Mouse (Mus musculus) neural tube, embryonic 13.5 days (tissue): ENCODE results near the gene Apbb2. TPM values are rescaled to one million over a fixed set of nuclear protein-coding genes. Genes with fewer than 3 reads are reported as not detected.

Source experiments
- ATAC-seq: fragments of 200-750 bp; cut with Nextera tagmentation; 2 replicates; pipeline ENCODE4 v1.8.0; 2017; ENCODE audit warnings: low read depth, mild to moderate bottlenecking, moderate TSS enrichment, moderate library complexity
- H3K27ac ChIP-seq: fragments of 300-500 bp; sonication (generic); replicated peaks from 2 replicates; pipeline ENCODE4 v1.5.1; 2015; ENCODE audit warnings: moderate library complexity, mild to moderate bottlenecking, inconsistent platforms
- H3K27me3 ChIP-seq: fragments of 300-500 bp; sonication (generic); 2 replicates; pipeline ENCODE4 v1.6.1; 2015; ENCODE audit warnings: mild to moderate bottlenecking, inconsistent platforms
- H3K36me3 ChIP-seq: fragments of 300-500 bp; sonication (generic); 2 replicates; pipeline ENCODE4 v1.6.1; 2015; ENCODE audit warnings: mild to moderate bottlenecking, inconsistent platforms
- H3K4me1 ChIP-seq: fragments of 300-500 bp; sonication (generic); replicated peaks from 2 replicates; pipeline ENCODE4 v1.6.1; 2015; ENCODE audit warnings: inconsistent platforms
- H3K4me2 ChIP-seq: fragments of 300-500 bp; sonication (generic); 2 replicates; pipeline ENCODE4 v1.6.1; 2015; ENCODE audit warnings: inconsistent platforms, mild to moderate bottlenecking, moderate library complexity
- H3K4me3 ChIP-seq: fragments of 300-500 bp; sonication (generic); 2 replicates; pipeline ENCODE4 v1.5.1; 2015; ENCODE audit warnings: mild to moderate bottlenecking, inconsistent platforms
- H3K9ac ChIP-seq: fragments of 300-500 bp; sonication (generic); 2 replicates; pipeline ENCODE4 v1.6.1; 2015; ENCODE audit warnings: moderate library complexity, mild to moderate bottlenecking, inconsistent platforms
- H3K9me3 ChIP-seq: fragments of 300-500 bp; sonication (generic); 2 replicates; pipeline ENCODE4 v1.6.1; 2016; ENCODE audit warnings: inconsistent platforms
- WGBS: fragments of 180-500 bp; shearing (Covaris S2); methylation state at CpG from one replicate; pipeline ENCODE4 v1.1.7; 2015; 5-methylcytosine and 5-hydroxymethylcytosine counted together
- polyA plus RNA-seq: library from polyadenylated mRNA; unstranded; fragments of >200 nt; fragmentation: Nextera tagmentation; extraction: Ambion mirVana; gene quantifications from 2 replicates; pipeline ENCODE4 v1.2.1, GENCODE M21; 2015

Gene Apbb2
- polyA plus RNA-seq, 1 experiment from 2014 or later, result 108 TPM

GRCm38 (mm10) chr5:66512519-66512918 is 106.1 kb downstream of the Apbb2 start:
- ATAC-seq, result no peak
- 94% methylated on average over 7 of the region's 7 CpGs for WGBS
- no peaks in the 10 kb centered on the region for H3K36me3 ChIP-seq

GRCm38 (mm10) chr5:66510716-66511115 is 107.9 kb downstream of the Apbb2 start:
- no peaks in the 10 kb centered on the region for H3K27me3 ChIP-seq
- H3K36me3 ChIP-seq, result no peaks in the 10 kb centered on the region
- ATAC-seq, result no peak
- WGBS, result 64% methylated on average over 7 of the region's 7 CpGs
- peaks cover 4% of the 10 kb centered on the region; the same call in 1 of the 2 replicates for H3K4me1 ChIP-seq
- H3K9ac ChIP-seq, result no peak overlapping the region
- no peak overlapping the region for H3K4me3 ChIP-seq
- H3K4me2 ChIP-seq, result no peak overlapping the region
- no peak overlapping the region for H3K27ac ChIP-seq
- no peaks in the 10 kb centered on the region for H3K9me3 ChIP-seq

More at GRCm38 (mm10) chr5:66512519-66512918, 106.1 kb downstream of the Apbb2 start:
- Histone ChIP-seq H3K9ac (no peak overlapping the region), H3K27ac (no peak overlapping the region), H3K4me2 (no peak overlapping the region), H3K27me3 (no peaks in the 10 kb centered on the region), H3K4me3 (no peak overlapping the region), H3K9me3 (no peaks in the 10 kb centered on the region), H3K4me1 (peaks cover 10% of the 10 kb centered on the region)

GRCm38 (mm10) chr5:66509151-66509550 is 109.4 kb downstream of the Apbb2 start:
- Histone ChIP-seq H3K4me2 (no peak overlapping the region), H3K36me3 (no peaks in the 10 kb centered on the region), H3K9ac (no peak overlapping the region), H3K27me3 (no peaks in the 10 kb centered on the region), H3K4me1 (peaks cover 13% of the 10 kb centered on the region), H3K4me3 (no peak overlapping the region), H3K9me3 (no peaks in the 10 kb centered on the region), H3K27ac (no peak overlapping the region)
- ATAC-seq, result no peak
- WGBS, result 91% methylated on average over 5 of the region's 5 CpGs

GRCm38 (mm10) chr5:66505578-66505977 is 113.0 kb downstream of the Apbb2 start:
- peaks cover 26% of the 10 kb centered on the region for H3K4me1 ChIP-seq
- H3K9ac ChIP-seq, result no peak overlapping the region
- H3K9me3 ChIP-seq, result no peaks in the 10 kb centered on the region
- no peak for ATAC-seq
- H3K27ac ChIP-seq, result no peak overlapping the region
- WGBS, result 84% methylated on average over 3 of the region's 3 CpGs
- H3K4me3 ChIP-seq, result no peak overlapping the region
- no peaks in the 10 kb centered on the region for H3K27me3 ChIP-seq
- H3K36me3 ChIP-seq, result no peaks in the 10 kb centered on the region
- no peak overlapping the region for H3K4me2 ChIP-seq

- Histone ChIP-seq H3K4me2 (no peak overlapping the region), H3K9ac (no peak overlapping the region), H3K36me3 (no peaks in the 10 kb centered on the region), H3K27me3 (no peaks in the 10 kb centered on the region), H3K4me1 (peaks cover 26% of the 10 kb centered on the region), H3K4me3 (no peak overlapping the region), H3K9me3 (no peaks in the 10 kb centered on the region), H3K27ac (no peak overlapping the region)
- 84% methylated on average over 1 of the region's 1 CpGs for WGBS
- ATAC-seq, result 0 out of 2 replicates have a peak, but pooled peaks have one; percentile 44
These were observed 113.5 kb downstream of the Apbb2 start for GRCm38 (mm10) chr5:66505071-66505470.

- Histone ChIP-seq H3K4me1 (peaks cover 26% of the 10 kb centered on the region), H3K9ac (no peak overlapping the region), H3K27ac (peak overlapping the region; percentile 15), H3K36me3 (no peaks in the 10 kb centered on the region), H3K9me3 (no peaks in the 10 kb centered on the region), H3K4me3 (no peak overlapping the region), H3K27me3 (no peaks in the 10 kb centered on the region), H3K4me2 (no peak overlapping the region)
- ATAC-seq, result 0 out of 2 replicates have a peak, but pooled peaks have one; percentile 54
- 65% methylated on average over 6 of the region's 6 CpGs for WGBS
These were observed 114.2 kb downstream of the Apbb2 start for GRCm38 (mm10) chr5:66504434-66504747.

- Histone ChIP-seq H3K9ac (no peak overlapping the region), H3K4me2 (no peak overlapping the region), H3K4me3 (no peak overlapping the region), H3K9me3 (no peaks in the 10 kb centered on the region), H3K27me3 (no peaks in the 10 kb centered on the region), H3K27ac (peak overlapping the region; percentile 15), H3K4me1 (peaks cover 26% of the 10 kb centered on the region), H3K36me3 (no peaks in the 10 kb centered on the region)
- 56% methylated on average over 17 of the region's 17 CpGs for WGBS
- ATAC-seq, result no peak
These were observed 114.8 kb downstream of the Apbb2 start for GRCm38 (mm10) chr5:66503557-66504433.

- Histone ChIP-seq H3K27ac (no peak overlapping the region), H3K36me3 (no peaks in the 10 kb centered on the region), H3K9me3 (no peaks in the 10 kb centered on the region), H3K4me2 (no peak overlapping the region), H3K27me3 (no peaks in the 10 kb centered on the region), H3K9ac (no peak overlapping the region), H3K4me1 (peaks cover 28% of the 10 kb centered on the region), H3K4me3 (no peak overlapping the region)
- 91% methylated on average over 1 of the region's 1 CpGs for WGBS
- ATAC-seq, result no peak
These were observed 115.6 kb downstream of the Apbb2 start for GRCm38 (mm10) chr5:66503033-66503432.

- no peaks in the 10 kb centered on the region for H3K36me3 ChIP-seq
- 87% methylated on average over 7 of the region's 7 CpGs for WGBS
- H3K4me3 ChIP-seq, result no peak overlapping the region
- H3K4me1 ChIP-seq, result peaks cover 46% of the 10 kb centered on the region
- H3K9ac ChIP-seq, result no peak overlapping the region
- H3K27ac ChIP-seq, result no peak overlapping the region
- no peak overlapping the region for H3K4me2 ChIP-seq
- H3K27me3 ChIP-seq, result no peaks in the 10 kb centered on the region
- ATAC-seq, result no peak
- H3K9me3 ChIP-seq, result no peaks in the 10 kb centered on the region
These were observed 119.0 kb downstream of the Apbb2 start for GRCm38 (mm10) chr5:66499621-66500020.

- H3K27ac ChIP-seq, result peak overlapping the region; percentile 43
- H3K4me3 ChIP-seq, result no peak overlapping the region
- H3K4me1 ChIP-seq, result peaks cover 31% of the 10 kb centered on the region
- ATAC-seq, result no peak
- no peaks in the 10 kb centered on the region for H3K27me3 ChIP-seq
- H3K36me3 ChIP-seq, result no peaks in the 10 kb centered on the region
- H3K9me3 ChIP-seq, result no peaks in the 10 kb centered on the region
- 67% methylated on average over 1 of the region's 1 CpGs for WGBS
- H3K4me2 ChIP-seq, result no peak overlapping the region
- 0 out of 2 replicates have a peak overlapping the region, but pooled peaks have one; percentile 9 for H3K9ac ChIP-seq
These were observed 120.4 kb downstream of the Apbb2 start for GRCm38 (mm10) chr5:66498140-66498539.

- Histone ChIP-seq H3K36me3 (no peaks in the 10 kb centered on the region), H3K9me3 (no peaks in the 10 kb centered on the region), H3K9ac (0 out of 2 replicates have a peak overlapping the region, but pooled peaks have one; percentile 9), H3K4me1 (peaks cover 34% of the 10 kb centered on the region), H3K27ac (peak overlapping the region; percentile 43), H3K4me2 (no peak overlapping the region), H3K27me3 (no peaks in the 10 kb centered on the region), H3K4me3 (no peak overlapping the region)
- WGBS, result 60% methylated on average over 14 of the region's 14 CpGs
- ATAC-seq, result no peak
These were observed 121.0 kb downstream of the Apbb2 start for GRCm38 (mm10) chr5:66497479-66498087.

GRCm38 (mm10) chr5:66496881-66497360 is 121.7 kb downstream of the Apbb2 start:
- peaks cover 40% of the 10 kb centered on the region for H3K4me1 ChIP-seq
- WGBS, result 69% methylated on average over 4 of the region's 4 CpGs

More at GRCm38 (mm10) chr5:66496881-66497360, 121.7 kb downstream of the Apbb2 start:
- H3K4me3 ChIP-seq, result no peak overlapping the region
- H3K27me3 ChIP-seq, result no peaks in the 10 kb centered on the region
- H3K4me2 ChIP-seq, result no peak overlapping the region
- 0 out of 2 replicates have a peak overlapping the region, but pooled peaks have one; percentile 19 for H3K27ac ChIP-seq
- H3K9ac ChIP-seq, result no peak overlapping the region
- no peak for ATAC-seq
- H3K36me3 ChIP-seq, result no peaks in the 10 kb centered on the region
- no peaks in the 10 kb centered on the region for H3K9me3 ChIP-seq
